Mouse (Mus musculus): ENCODE data around the gene Kcnf1. TPM values are rescaled to one million over a fixed set of nuclear protein-coding genes. Genes with fewer than 3 reads are reported as not detected.

Kcnf1 gene
- polyA plus RNA-seq, 2 experiments: 0.18 to 0.35 TPM

DNA sequence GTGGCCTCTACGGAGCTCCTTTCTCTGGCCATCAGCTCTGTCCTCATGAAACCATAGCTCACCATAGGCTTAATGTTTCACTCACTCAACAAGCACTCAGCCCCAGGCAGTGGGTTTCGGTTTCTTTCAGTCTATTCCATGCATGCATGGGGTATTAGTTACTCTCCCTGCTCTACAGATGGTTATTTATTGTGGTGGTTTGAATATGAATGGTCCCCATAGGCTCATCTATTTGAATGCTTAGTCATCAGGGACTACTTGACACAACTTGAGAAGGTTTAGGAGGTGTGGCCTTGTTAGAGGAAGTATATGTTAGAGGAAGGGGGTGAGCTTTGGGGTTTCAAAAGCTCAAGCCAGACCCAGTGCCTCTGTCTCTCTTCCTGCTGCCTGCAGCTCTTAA lies 10.6 kb downstream of the Kcnf1 start:
- H3K27me3 ChIP-seq (ENCODE audit: control insufficient read depth, insufficient read depth, low read length): no peaks in the 10 kb centered on the region
- no peaks in the 10 kb centered on the region for H3K36me3 ChIP-seq (replicated peaks; ENCODE audit: control insufficient read depth, insufficient read depth, low read depth)
- no peaks in the 10 kb centered on the region for H3K9me3 ChIP-seq (ENCODE audit: control insufficient read depth, low read length)
- WGBS (ENCODE audit: insufficient replicate concordance): 47% methylated on average over 2 of the region's 2 CpGs
- H3K4me2 ChIP-seq (ENCODE audit: low read depth): no peak overlapping the region
- TF ChIP-seq CTCF (IDR thresholded peaks at IDR 0.05; ENCODE audit: low read depth): no peak
- no peak for TF ChIP-seq EP300 (IDR thresholded peaks at IDR 0.05; ENCODE audit: low read depth)
- no peak for DNase-seq (ENCODE audit: low read depth in 3 of 3, low spot score in 3 of 3)
- H3K9ac ChIP-seq (replicated peaks): no peak overlapping the region
- no peaks in the 10 kb centered on the region for H3K4me1 ChIP-seq (replicated peaks; ENCODE audit: control insufficient read depth in 2 of 2, insufficient read depth in 2 of 2, low read length in 1 of 2)
- H3K4me3 ChIP-seq (ENCODE audit: insufficient read depth in 1 of 2, low read depth in 2 of 2, low read length in 2 of 2): no peak overlapping the region
- no peak for ATAC-seq (ENCODE audit: insufficient read depth)
- H3K27ac ChIP-seq: no peak overlapping the region

DNA sequence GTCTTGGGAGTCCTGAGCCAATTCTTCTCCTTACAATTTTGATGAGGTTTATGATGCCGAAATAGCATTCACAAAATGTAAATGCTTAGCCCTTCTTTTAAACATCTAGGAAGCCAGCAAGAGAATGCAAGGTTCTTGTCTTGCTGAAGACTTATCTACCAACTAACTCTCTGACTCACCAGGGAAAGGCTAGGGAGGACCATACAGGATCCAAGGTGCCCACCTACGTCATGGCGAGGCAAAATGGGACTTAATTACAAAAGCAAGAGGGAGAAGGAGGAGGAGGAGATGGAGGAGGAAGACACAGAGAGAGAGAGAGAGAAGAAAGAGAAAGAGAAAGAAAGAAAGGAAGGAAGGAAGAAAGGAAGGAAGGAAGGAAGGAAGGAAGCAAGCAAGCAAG lies 12.7 kb downstream of the Kcnf1 start:
- no peak overlapping the region for H3K4me2 ChIP-seq (ENCODE audit: low read depth)
- H3K27ac ChIP-seq: no peak overlapping the region
- H3K27me3 ChIP-seq (ENCODE audit: control insufficient read depth, insufficient read depth, low read length): no peaks in the 10 kb centered on the region
- no peak for ATAC-seq (ENCODE audit: insufficient read depth)
- no peaks in the 10 kb centered on the region for H3K4me1 ChIP-seq (replicated peaks; ENCODE audit: control insufficient read depth in 2 of 2, insufficient read depth in 2 of 2, low read length in 1 of 2)
- H3K4me3 ChIP-seq (ENCODE audit: insufficient read depth in 1 of 2, low read depth in 2 of 2, low read length in 2 of 2): no peak overlapping the region
- DNase-seq (ENCODE audit: low read depth in 3 of 3, low spot score in 3 of 3): no peak
- no peaks in the 10 kb centered on the region for H3K36me3 ChIP-seq (replicated peaks; ENCODE audit: control insufficient read depth, insufficient read depth, low read depth)
- TF ChIP-seq CTCF (IDR thresholded peaks at IDR 0.05; ENCODE audit: low read depth) (no peak), EP300 (IDR thresholded peaks at IDR 0.05; ENCODE audit: low read depth) (no peak)
- WGBS (ENCODE audit: insufficient replicate concordance): 62% methylated on average over 3 of the region's 3 CpGs
- no peaks in the 10 kb centered on the region for H3K9me3 ChIP-seq (ENCODE audit: control insufficient read depth, low read length)
- no peak overlapping the region for H3K9ac ChIP-seq (replicated peaks)

DNA sequence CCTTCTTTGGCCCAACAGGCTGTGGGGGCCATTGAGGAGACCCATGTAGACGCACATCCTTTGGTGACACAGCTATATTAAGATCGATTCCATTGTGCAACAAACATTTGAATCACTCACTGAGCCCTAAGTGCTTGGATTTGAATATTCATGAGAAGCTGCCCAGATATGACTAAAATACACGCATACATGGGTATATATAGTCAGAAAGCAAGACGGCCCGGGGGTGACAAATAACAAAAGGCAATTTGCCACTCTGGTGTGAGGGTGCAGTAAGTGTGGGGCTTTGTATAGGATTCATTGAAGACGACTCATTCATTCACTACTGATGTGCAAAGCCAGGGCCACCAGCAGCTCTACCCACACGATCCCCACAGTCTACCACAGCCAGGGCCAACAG lies 17.1 kb downstream of the Kcnf1 start:
- no peaks in the 10 kb centered on the region for H3K27me3 ChIP-seq (ENCODE audit: control insufficient read depth, insufficient read depth, low read length)
- no peaks in the 10 kb centered on the region for H3K36me3 ChIP-seq (replicated peaks; ENCODE audit: control insufficient read depth, insufficient read depth, low read depth)
- no peak overlapping the region for H3K4me2 ChIP-seq (ENCODE audit: low read depth)
- no peak overlapping the region for H3K9ac ChIP-seq (replicated peaks)
- H3K4me3 ChIP-seq (ENCODE audit: insufficient read depth in 1 of 2, low read depth in 2 of 2, low read length in 2 of 2): no peak overlapping the region
- no peak overlapping the region for H3K27ac ChIP-seq
- TF ChIP-seq EP300 (IDR thresholded peaks at IDR 0.05; ENCODE audit: low read depth) (no peak), CTCF (IDR thresholded peaks at IDR 0.05; ENCODE audit: low read depth) (no peak)
- DNase-seq (ENCODE audit: low read depth in 3 of 3, low spot score in 3 of 3): no peak
- no peaks in the 10 kb centered on the region for H3K4me1 ChIP-seq (replicated peaks; ENCODE audit: control insufficient read depth in 2 of 2, insufficient read depth in 2 of 2, low read length in 1 of 2)
- H3K9me3 ChIP-seq (ENCODE audit: control insufficient read depth, low read length): no peaks in the 10 kb centered on the region
- no peak for ATAC-seq (ENCODE audit: insufficient read depth)
- WGBS (ENCODE audit: insufficient replicate concordance): 60% methylated on average over 7 of the region's 7 CpGs

DNA sequence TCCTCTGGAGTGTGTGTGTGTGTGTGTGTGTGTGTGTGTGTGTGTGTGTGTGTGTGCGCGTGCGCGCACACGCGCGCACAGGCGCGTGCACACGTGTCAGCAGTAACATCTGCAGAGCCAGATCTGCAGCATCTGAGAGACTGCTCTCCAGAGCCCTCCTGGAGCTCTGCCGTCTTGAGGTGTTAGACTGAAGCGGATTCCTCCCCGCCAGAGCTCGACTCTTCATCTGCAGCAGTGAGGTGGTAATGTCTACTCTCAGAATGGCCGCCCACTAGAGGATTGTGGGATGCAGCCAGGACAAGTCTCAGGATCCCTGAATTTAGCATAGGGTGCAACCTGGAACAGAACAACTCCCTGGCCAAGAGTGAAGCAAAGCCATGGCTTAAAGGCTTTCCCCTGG lies 19.1 kb downstream of the Kcnf1 start:
- TF ChIP-seq CTCF (IDR thresholded peaks at IDR 0.05; ENCODE audit: low read depth) (no peak), EP300 (IDR thresholded peaks at IDR 0.05; ENCODE audit: low read depth) (no peak)
- ATAC-seq (ENCODE audit: insufficient read depth): no peak
- H3K9me3 ChIP-seq (ENCODE audit: control insufficient read depth, low read length): no peaks in the 10 kb centered on the region
- no peak for DNase-seq (ENCODE audit: low read depth in 3 of 3, low spot score in 3 of 3)
- H3K36me3 ChIP-seq (replicated peaks; ENCODE audit: control insufficient read depth, insufficient read depth, low read depth): no peaks in the 10 kb centered on the region
- no peak overlapping the region for H3K9ac ChIP-seq (replicated peaks)
- no peaks in the 10 kb centered on the region for H3K4me1 ChIP-seq (replicated peaks; ENCODE audit: control insufficient read depth in 2 of 2, insufficient read depth in 2 of 2, low read length in 1 of 2)
- no peaks in the 10 kb centered on the region for H3K27me3 ChIP-seq (ENCODE audit: control insufficient read depth, insufficient read depth, low read length)
- 83% methylated on average over 15 of the region's 15 CpGs for WGBS (ENCODE audit: insufficient replicate concordance)
- no peak overlapping the region for H3K4me3 ChIP-seq (ENCODE audit: insufficient read depth in 1 of 2, low read depth in 2 of 2, low read length in 2 of 2)
- H3K27ac ChIP-seq: no peak overlapping the region
- no peak overlapping the region for H3K4me2 ChIP-seq (ENCODE audit: low read depth)

DNA sequence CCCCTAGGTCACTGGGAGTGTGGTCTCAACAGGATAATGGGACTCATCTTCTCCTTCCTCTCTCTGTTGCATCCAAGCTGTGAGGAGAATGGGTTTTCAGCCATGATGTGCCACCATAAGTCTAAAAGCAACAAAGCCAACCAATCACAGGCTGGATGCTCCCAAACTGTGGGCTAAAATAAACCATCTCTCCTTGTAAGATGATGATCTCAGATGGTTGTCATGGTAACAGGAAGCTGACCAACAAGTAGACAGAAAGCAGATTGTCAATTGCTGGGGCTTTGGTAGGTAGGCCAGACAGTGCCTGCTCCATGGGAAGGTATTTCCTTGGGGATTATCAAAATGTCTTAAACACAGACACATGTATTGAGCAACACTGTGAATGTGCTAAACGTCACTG lies 20.9 kb downstream of the Kcnf1 start:
- Histone ChIP-seq H3K27ac (no peak overlapping the region), H3K4me3 (ENCODE audit: insufficient read depth in 1 of 2, low read depth in 2 of 2, low read length in 2 of 2) (no peak overlapping the region), H3K4me2 (ENCODE audit: low read depth) (no peak overlapping the region), H3K9me3 (ENCODE audit: control insufficient read depth, low read length) (no peaks in the 10 kb centered on the region), H3K4me1 (replicated peaks; ENCODE audit: control insufficient read depth in 2 of 2, insufficient read depth in 2 of 2, low read length in 1 of 2) (no peaks in the 10 kb centered on the region), H3K9ac (replicated peaks) (no peak overlapping the region), H3K27me3 (ENCODE audit: control insufficient read depth, insufficient read depth, low read length) (no peaks in the 10 kb centered on the region), H3K36me3 (replicated peaks; ENCODE audit: control insufficient read depth, insufficient read depth, low read depth) (no peaks in the 10 kb centered on the region)
- TF ChIP-seq CTCF (IDR thresholded peaks at IDR 0.05; ENCODE audit: low read depth) (no peak), EP300 (IDR thresholded peaks at IDR 0.05; ENCODE audit: low read depth) (no peak)
- 48% methylated on average over 1 of the region's 1 CpGs for WGBS (ENCODE audit: insufficient replicate concordance)
- ATAC-seq (ENCODE audit: insufficient read depth): no peak
- no peak for DNase-seq (ENCODE audit: low read depth in 3 of 3, low spot score in 3 of 3)
